Mouse (Mus musculus) fibroblast of lung, adult 2 months (primary cell): ENCODE data around the gene Ddx28.

Source experiments
- DNase-seq: peaks from one replicate; pipeline ENCODE4 v3.0.0-alpha.2; 2011; ENCODE audit warnings: low read depth

Ddx28 gene

GRCm38 (mm10) chr8:105965905-105966341 is 45.8 kb downstream of the Ddx28 start, which contains the start of gene Slc12a4:
Gene Slc12a4, minus strand, starts transcription at chr8:105966097.
- no peak for DNase-seq

DNA sequence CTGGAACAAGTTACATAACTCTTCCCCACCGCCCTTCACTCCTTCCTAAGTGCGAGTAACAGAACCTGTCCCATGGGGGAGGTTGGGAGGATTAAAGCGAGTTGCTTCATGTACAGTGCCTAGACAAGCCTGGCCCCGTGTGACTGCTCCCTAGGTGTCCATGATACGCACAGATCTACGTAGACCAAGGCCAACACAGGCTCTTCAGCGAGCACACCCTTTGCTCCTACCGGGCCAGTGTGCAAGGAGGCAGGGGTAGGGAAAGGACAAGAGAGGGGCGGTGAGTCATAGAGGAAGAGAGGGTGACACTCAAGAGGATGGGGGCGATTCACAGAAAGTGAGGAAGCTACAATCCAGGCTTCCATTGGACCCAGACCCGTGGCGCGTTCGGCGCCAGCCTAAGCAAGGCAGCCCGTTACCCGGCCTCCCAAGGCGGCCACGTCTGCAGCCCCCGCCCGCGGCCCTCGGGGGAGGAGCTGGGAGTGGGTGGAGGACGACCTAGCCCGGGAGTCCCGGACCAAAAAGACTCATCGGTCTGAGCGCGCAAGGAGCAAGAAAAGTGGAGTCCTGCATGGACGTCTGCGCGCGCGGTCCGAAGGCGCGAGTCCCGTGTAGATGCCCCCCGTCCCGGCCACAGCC is 46.3 kb downstream of the Ddx28 start:
- no peak for DNase-seq

GRCm38 (mm10) chr8:105964506-105965265 is 47.0 kb downstream of the Ddx28 start:
- no peak for DNase-seq

DNA sequence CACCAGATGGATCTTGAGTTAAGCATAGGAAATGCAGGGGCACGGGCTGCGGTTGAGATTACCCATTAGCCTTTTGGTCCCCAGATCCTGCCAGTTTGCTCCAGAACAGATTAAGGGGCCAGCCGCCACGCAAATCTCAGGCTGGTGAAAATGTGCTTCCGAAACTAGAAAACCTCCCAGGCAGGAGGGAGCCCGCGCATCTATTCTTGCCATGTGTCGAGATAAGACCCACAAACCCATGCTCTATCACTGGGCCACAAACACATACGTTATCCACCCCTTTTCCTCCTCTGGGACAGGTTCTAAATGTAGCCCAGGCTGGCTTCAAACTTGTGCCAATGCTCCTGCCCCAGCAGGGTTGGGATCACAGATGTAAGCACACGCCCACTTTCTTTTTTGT is 50.1 kb downstream of the Ddx28 start:
- DNase-seq = no peak

GRCm38 (mm10) chr8:105961101-105961500 is 50.6 kb downstream of the Ddx28 start:
- no peak for DNase-seq
